Mouse (Mus musculus) cerebellum, adult 2 months (tissue): ENCODE results near the gene Fam53b.

Experiments
- CTCF ChIP-seq: fragments of 200-500 bp; IDR thresholded peaks from 2 replicates; pipeline ENCODE4 v1.5.1; 2011; ENCODE audit warnings: low read depth, mild to moderate bottlenecking, control low read depth, low read length, moderate library complexity, borderline replicate concordance; ENCODE audit not compliant: insufficient read depth
- POLR2A ChIP-seq: fragments of 200-500 bp; IDR thresholded peaks from 2 replicates; pipeline ENCODE4 v1.6.1; 2011; ENCODE audit warnings: low read length, control low read depth, borderline replicate concordance; ENCODE audit not compliant: insufficient read depth

DNA sequence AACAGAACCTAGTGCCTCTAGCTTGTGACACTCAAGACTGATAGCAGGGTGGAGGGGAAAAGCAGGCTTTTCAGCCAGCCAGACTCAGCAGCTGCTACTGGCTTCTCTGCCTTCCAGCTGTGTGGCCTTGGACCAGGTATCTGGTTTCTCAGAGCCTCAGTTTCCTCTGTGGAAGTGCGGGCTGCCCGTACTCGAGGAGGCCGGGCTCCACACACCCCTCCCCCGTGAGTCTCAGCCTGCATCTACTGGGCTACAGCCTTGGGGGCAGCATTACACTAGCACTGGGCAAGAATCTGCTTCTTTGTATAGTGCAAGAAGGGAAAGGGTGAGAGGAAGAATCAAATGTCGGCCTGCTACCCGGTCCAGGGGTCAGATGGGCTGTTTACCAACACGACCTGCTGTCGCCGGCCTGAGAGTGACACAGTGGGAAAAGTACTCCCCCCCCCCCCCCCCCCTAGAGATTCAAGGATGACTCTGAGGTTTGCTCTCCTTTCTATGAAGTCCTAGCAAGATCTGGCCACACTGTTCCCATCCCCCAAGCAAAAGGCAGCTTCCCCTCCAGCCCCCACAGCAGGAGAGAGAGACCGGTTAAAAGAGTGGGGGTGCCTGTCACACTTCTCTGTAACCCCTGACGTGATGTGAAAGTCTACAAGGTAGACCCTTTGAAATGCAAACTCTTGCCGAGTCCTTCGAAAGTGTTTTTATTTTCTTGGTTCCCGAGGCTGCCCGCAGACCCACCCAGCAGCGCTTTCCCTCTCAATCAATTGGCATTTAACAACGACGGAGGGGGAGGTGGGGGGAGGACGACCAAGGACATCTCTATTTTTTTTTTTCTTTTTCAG is 4.6 kb downstream of the Fam53b start:
- TF ChIP-seq CTCF, result no peak
- no peak for TF ChIP-seq POLR2A
